Mouse (Mus musculus): Measurements from ENCODE around the gene Pon3.

Gene Pon3

DNA sequence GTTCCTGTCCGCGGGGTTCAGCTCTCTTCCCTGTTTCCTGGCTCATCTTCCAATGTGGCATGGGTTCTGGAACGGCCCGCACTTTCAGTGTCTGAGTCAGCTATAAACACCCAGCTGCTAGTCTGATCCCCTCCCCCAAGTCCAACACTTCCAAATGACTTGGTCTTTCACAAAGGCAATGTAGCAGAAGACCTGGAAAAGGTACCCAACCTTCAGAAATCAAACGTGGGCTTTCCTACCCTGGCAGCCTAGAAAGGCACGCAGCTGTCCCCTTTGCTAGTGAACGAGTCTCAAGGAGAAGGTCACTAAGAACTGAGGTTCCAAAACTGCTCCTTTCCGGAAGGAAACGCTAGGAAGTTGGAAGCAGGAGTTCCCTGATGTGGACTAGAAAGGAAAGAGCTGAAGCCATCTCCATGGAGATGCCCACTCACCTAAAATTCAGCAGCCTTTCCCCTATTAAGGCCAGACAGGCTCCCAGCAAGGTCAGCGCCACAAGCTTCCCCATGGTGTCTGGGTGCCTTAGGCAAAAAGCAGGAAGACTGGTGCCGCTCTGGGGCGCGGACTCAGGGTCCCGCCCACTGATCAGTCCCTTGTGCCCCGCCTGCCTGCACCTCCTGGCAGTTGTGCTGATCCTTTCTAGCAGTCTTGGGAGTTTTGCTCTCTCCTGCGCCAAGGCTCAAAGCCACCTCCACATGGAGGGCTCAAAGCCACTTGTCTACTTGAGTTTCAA is at the start of gene Pon3:
Gene Pon3, minus strand, starts transcription at position 565 of the 730 bp plus-strand sequence.
- DNase-seq: peak; percentile 38

- DNase-seq: no peak
Measured at GRCm38 (mm10) chr6:5304956-5305355, 48.9 kb upstream of the Pon3 start.

GRCm38 (mm10) chr6:5300629-5301028 is 44.5 kb upstream of the Pon3 start:
- DNase-seq: no peak

DNA sequence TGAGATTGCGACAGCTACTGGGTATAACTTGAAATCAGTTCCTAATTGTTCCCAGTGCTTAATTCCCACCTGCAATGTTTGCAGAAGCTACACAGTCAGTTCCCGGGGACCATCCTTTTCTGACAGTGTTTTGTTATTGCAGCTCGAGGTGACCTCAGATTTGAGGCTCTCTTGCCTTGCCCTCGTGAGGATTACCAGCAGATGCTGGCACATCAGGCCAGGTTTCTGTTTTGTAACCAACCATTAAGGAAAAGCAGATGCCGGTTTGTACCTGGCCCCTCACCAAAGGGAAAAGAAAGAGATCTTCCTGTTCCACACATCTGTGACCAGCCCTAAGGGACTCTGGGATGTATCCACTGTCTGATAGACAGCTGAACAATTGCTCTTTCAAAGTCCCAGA is 43.5 kb upstream of the Pon3 start:
- no peak for DNase-seq

GRCm38 (mm10) chr6:5298092-5298554 is 42.0 kb upstream of the Pon3 start, which contains the start of gene Pon2:
TSS of gene Pon2 (minus strand) at chr6:5298455.
- DNase-seq: peak; percentile 90

DNA sequence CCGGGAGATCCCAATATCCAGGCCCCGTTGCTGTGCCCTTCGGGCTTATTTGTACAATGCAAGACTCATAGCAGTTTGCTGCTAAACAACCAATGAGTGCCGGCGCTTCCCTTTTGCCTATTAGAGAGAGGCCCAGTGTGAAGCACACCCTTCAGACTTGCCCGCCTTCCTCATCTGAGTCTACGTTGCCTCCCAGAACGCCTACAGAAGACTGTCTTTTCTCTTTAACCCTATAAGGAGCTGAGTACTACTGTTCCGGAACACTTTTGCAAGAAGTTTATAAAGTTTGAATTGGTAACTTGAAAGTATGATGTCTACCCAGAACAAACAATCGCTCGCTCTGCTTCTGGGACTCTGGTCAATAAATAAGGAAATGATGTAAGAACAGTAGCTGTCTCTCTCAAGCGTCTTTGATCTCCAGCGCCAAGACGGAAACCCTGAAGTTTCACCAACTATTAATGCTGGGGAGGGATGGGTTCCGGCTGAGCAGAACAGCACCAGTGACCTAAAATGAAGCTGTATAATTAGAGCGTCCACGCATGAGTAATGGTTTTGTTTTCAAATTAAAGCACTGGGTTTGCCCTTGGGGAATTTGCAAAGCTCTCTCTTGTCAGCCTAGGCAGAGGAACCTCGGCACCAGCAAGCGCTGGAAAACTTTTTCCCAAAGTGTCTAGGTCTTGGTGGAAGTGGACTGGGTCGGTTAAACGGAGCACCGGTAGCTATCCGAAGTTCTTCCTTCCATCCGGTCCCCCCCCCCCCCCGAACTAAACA is 41.4 kb upstream of the Pon3 start:
- DNase-seq: peak; percentile 55

DNA sequence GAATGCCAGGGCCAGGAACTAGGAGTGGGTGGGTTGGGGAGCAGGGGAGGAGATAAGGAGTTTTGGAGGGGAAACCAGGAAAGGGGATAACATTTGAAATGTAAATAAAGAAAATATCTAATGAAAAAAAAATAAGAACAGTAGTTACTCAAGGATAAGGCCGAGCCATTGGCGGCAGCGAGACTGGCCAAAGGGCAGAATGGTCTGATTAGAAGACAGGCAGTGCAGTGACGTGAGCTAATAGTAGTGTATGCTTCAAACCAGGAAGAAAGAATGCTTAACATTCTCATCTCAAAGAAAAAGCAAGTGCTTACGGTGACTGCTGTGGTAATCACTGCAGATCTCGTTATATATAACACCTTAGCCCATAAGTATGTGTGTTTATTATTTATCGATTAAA is 40.0 kb upstream of the Pon3 start:
- no peak for DNase-seq

GRCm38 (mm10) chr6:5294659-5295449 is 38.8 kb upstream of the Pon3 start:
- no peak for DNase-seq

DNA sequence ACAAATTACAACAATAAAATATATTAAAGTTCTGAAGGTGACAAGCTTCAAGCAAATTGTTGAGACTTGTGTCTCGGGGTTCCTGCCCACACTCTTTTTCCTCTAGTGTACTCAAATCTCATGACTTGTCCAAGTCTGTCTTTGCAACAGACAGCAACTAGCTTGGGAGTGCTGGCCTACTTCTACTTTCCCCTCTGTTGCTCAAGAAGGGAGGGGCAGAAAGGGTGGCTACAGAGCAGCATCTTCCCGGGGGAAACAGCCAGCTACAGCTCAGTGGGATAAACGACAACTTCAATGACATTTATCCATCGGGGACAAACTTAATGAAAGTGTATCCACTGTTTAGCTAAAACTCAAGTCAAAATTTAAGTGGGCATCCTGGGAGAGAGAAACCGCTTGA is 36.8 kb upstream of the Pon3 start:
- DNase-seq: no peak

DNA sequence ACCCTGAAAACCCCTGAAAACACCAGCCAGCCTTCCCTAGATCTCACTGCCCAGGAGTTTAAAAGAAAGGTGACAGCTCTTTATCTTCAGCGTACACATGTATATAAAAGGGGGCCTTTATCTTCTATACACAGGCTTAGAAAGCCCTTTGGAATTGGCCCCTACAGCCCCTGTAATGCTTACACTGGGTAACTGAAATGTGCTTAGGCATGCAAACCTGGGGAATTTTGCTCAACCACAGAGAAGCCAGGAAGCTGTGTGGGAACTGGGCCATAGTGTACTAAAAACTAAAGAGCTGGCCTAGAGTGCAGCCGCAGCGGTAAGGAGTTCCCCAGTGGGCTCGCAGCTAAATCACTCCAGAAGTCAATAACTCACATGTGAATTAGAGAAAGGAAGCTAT is 35.4 kb upstream of the Pon3 start:
- DNase-seq: no peak

DNA sequence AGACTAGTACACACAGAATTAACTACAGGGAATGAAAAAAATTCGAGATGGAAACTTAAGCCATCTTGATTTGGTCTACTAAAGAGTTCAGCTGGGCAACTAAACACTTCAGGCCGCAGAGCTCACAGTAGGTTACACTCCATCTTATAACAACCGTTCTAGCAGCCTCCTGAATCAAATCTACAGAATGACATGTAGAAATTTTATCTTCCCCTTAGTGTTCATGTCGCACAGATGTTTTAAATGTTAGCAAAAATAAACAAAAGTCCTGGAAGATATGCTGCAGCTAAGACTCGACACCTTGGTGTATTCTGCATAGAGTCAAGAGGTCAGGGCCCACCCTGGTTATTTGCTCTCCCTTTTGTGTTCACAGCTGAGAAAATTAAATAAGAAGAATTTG is 31.8 kb upstream of the Pon3 start:
- no peak for DNase-seq

DNA sequence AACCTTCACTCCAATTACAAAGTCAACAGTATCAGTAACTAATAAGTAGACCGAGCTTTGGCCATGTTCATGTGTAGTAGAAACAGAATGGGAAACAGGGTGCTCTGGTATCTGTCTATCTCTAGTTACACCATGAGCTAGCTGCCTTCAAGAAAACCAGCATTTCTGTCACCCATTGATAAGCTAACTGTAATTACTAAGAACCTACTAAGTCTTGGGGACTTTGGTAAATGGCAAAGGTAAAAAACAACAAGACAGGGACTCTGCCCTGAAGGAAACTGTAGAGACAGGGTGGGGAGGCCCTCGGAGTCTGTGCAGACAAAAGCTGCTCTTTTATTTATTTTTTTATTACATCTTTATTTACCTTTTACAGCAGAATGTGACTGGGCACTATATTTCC is 31.3 kb upstream of the Pon3 start:
- no peak for DNase-seq

- no peak for DNase-seq
Measured at GRCm38 (mm10) chr6:5282418-5282817, 26.3 kb upstream of the Pon3 start.

DNA sequence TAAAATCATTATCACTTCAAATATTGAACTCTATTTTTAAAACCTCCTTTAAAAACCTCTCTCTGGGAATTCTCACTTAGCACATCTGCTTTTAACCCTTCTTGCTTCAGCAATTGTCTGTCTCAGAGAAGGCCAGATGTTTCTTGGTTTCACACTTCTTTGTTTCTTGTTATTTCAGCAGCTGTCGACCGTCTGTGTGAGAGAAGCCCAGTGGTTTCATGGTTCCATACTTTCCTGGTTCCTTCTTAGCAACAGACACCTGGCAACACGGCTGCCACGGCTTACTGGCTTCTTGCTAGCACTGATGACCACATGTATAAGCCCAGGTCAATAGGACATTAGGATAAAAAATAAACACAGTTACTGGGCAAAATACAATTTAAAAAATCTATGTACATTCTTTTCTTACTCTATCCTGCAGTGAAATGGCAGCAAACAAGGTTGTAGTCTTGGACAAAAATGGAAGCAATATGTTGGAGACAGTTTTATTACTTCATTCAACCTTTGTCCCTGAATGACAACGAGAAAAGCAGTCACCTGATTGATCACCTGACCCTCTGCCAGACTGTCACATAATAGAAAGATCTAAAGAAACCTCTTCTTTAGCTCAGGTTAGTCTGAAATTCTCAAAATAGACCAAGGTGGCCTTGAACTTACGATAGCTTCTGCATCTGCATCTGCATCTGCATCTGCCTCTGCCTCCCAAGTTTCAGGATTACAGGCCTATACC is 24.7 kb upstream of the Pon3 start:
- DNase-seq: no peak

- DNase-seq: no peak
Measured at GRCm38 (mm10) chr6:5277972-5278371, 21.9 kb upstream of the Pon3 start.

DNA sequence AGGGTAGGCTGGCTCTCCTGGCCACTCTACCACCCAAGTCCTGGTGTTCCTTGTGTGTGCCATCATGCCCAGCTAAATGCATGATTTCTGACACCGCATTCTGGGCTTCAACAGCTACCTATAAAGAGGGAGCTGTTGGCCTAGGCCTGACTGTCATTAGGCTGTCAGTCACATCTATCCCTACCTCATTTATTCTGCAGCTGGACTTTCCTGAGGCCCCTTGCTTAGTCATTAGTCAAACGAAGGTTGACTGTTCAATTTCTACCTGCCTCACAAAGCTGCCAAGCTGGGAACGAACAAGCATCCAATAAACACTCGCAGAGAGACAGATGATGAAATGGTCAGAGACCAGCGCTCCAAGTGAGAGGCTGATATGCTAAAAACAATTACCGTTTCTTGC is 13.6 kb upstream of the Pon3 start:
- no peak for DNase-seq

GRCm38 (mm10) chr6:5264793-5265192 is 8.7 kb upstream of the Pon3 start:
- DNase-seq: no peak

GRCm38 (mm10) chr6:5263250-5263999 is 7.3 kb upstream of the Pon3 start:
- DNase-seq: no peak

DNA sequence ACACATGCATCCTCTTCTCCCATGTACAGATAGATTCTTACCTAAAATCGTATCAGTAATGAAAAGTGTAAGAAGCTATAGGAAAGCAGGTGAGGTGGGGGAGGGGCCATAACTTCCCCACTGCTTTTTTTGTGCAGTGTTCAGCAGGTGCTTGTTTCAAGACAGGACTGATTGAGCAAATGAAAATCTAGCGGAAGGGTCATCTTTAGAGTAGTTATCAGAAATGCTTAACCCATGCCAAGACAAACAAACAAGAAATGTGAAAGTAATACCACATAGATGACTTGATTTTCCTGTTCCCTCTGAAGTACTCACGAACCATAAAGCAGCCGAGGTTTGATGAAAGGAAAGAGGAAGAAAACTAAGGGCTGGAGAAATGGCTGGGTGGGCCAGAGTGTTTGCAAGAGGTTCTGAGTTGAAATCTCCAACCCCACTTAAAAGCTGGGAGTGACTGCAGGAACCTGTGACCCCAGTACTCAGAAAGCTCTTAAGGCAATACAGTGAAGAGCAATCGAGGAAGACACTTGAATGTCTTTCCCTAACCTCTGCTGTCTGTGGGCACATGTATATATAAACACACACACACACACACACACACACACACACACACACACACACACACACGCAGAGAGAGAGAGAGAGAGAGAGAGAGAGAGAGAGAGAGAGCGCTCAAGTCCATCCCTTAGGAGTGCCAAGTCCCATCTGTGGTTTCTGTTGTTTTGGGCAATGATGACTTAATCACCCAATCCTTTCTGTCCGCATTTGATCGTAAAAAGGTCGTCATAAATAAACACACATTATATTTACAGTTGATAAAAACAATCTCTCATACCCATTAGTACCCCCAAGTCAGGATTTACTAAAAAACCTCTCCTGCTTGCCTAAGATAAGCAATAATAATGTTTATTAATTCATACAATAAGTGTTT is 6.5 kb upstream of the Pon3 start:
- no peak for DNase-seq

GRCm38 (mm10) chr6:5255291-5255690 is 795 bp downstream of the Pon3 start:
- no peak for DNase-seq

DNA sequence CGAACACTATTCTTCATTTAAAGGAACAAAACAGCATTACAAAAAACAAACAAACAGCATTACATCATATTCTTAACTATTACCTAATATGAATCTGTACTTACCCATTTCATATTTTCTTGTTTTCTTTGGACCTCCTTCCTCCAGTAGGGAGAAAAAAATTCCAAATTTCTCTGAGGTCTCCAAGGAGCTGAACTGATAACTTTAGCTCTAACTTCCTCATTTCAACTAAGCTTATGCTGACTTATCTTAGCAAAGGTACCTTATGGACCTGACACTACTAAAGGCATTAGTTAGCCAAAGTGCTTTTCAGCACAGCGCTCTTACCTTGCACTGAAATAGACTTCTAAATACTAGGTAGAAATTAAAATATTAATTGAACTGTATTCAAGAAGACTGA is 1.2 kb downstream of the Pon3 start:
- no peak for DNase-seq

All from thymus, postnatal 14 days (tissue).